Mouse (Mus musculus) brain, embryonic 14.5 days (tissue): ENCODE results near the gene Nwd1. TPM values are rescaled to one million over a fixed set of nuclear protein-coding genes. Genes with fewer than 3 reads are reported as not detected.

ENCODE experiments used
- DNase-seq: peaks from one replicate; pipeline ENCODE4 v3.0.0-alpha.2; 2011; ENCODE audit warnings: low read depth
- CTCF ChIP-seq: fragments of 200-500 bp; IDR thresholded peaks from 2 replicates; pipeline ENCODE4 v1.5.1; 2012; ENCODE audit warnings: inconsistent platforms, mild to moderate bottlenecking, moderate library complexity, borderline replicate concordance; ENCODE audit not compliant: insufficient read depth, insufficient read length; ENCODE audit errors: extremely low read depth
- POLR2A ChIP-seq: fragments of 200-500 bp; IDR thresholded peaks from 2 replicates; pipeline ENCODE4 v1.6.1; 2012; ENCODE audit warnings: mild to moderate bottlenecking, inconsistent platforms, borderline replicate concordance; ENCODE audit not compliant: poor library complexity, insufficient read depth, insufficient read length, severe bottlenecking; ENCODE audit errors: extremely low read depth
- polyA plus RNA-seq: library from polyadenylated mRNA; depleted of rRNA; stranded (reverse); fragments of >200 nt; gene quantifications from 2 replicates; pipeline ENCODE4 v1.2.3, GENCODE M21; 2012; rRNA removed

Gene Nwd1
- polyA plus RNA-seq = 1.7 and 4.4 TPM in 2 replicates

GRCm38 (mm10) chr8:72646060-72646767 is at the start of gene Nwd1:
TSS of gene Nwd1 (plus strand) at chr8:72646711.
- peak; percentile 97 for DNase-seq
- TF ChIP-seq POLR2A (no peak), CTCF (no peak)

- no peak for DNase-seq
- no peak for TF ChIP-seq POLR2A
- no peak for TF ChIP-seq CTCF
Observed at GRCm38 (mm10) chr8:72642885-72643284, 3.6 kb upstream of the Nwd1 start.

DNA sequence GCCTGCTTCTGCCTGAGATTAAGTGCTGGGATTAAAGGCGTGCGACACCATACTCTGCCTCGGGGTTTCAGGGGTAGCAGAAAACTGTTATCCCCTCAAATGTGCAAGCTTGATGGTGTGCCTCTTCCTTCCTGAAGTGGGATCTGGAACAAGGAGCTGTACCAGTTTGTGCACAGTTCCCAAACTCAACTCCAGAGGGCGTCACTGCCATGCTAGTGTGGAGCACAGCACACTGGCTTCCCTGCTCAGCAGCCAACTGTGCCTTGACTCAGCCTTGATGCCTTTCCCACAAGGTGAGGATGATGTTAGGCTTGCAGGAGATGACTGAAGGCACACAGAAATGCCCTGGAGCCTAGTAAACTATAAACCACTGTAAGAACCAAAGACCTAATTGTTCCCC is 1.9 kb upstream of the Nwd1 start:
- TF ChIP-seq POLR2A (no peak), CTCF (peak; percentile 47; the same call in 1 of the 2 replicates)
- DNase-seq = peak; percentile 53

GRCm38 (mm10) chr8:72646768-72647143 is 245 bp downstream of the Nwd1 start:
- no peak for DNase-seq
- TF ChIP-seq POLR2A (no peak), CTCF (no peak)

DNA sequence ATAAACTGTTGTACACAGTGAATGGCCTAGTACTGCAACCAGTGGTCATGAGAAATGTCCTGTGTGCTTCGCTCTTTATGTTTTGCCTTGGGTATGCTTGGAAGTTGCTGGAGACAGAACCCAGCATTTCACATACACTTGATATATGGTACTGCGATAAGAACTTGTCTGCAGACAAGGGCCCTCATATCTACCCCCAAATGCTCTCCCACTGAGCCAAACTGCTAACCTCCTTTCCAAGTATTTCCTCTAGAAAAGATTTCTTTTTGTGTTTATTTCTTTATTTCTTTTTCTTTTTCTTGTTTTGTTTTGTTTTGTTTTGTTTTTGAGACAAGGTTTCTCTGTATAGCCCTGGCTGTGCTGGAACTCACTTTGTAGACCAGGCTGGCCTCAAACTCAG is 4.2 kb downstream of the Nwd1 start:
- DNase-seq = no peak
- TF ChIP-seq CTCF (no peak), POLR2A (no peak)

- no peak for TF ChIP-seq POLR2A
- TF ChIP-seq CTCF = peak; percentile 53; the same call in 1 of the 2 replicates
- peak; percentile 93 for DNase-seq
Observed at GRCm38 (mm10) chr8:72654565-72655521, 8.3 kb downstream of the Nwd1 start.

DNA sequence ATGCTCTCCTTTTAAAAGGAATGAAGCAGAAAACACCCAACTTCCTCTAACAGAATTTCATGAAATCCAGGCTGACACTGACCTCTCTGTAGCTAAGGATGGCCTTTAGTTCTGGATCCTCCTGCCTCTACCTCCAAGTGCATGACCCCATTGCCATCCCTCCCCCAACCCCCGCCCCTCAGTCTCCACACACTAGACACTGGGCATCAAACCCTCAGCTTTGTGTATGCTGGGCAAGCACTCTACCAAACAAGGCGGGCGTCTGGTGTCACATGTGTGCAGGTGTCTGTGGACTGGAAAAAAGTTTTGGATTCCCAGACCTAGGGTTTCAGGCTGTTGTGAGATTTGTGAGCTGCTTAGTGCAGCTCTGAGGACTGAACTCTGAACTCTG is 9.0 kb downstream of the Nwd1 start:
- no peak for DNase-seq
- TF ChIP-seq CTCF (no peak), POLR2A (no peak)

GRCm38 (mm10) chr8:72659967-72660366 is 13.5 kb downstream of the Nwd1 start:
- TF ChIP-seq CTCF (no peak), POLR2A (no peak)
- DNase-seq = peak; percentile 6

GRCm38 (mm10) chr8:72664107-72664652 is 17.7 kb downstream of the Nwd1 start:
- DNase-seq = no peak
- no peak for TF ChIP-seq CTCF
- no peak for TF ChIP-seq POLR2A

DNA sequence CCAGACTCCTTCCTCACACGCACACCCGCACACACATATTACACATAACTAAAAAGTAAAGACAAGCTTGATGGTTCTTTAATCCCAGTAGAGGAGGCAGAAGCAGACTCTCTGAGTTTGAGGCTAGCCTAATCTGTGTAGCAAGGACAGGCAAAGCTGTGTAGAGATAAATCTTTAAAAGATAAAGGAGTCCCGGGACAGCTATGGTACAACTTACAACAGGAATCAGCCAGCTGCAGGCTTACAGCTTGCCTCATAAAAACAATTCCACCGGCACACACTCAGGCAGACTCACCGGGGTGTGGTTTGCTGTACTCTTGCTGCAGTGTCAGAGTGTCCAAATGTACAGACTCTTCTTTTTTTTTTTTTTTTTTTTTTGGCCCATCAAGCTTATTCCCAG is 18.2 kb downstream of the Nwd1 start:
- TF ChIP-seq CTCF (no peak), POLR2A (no peak)
- no peak for DNase-seq

DNA sequence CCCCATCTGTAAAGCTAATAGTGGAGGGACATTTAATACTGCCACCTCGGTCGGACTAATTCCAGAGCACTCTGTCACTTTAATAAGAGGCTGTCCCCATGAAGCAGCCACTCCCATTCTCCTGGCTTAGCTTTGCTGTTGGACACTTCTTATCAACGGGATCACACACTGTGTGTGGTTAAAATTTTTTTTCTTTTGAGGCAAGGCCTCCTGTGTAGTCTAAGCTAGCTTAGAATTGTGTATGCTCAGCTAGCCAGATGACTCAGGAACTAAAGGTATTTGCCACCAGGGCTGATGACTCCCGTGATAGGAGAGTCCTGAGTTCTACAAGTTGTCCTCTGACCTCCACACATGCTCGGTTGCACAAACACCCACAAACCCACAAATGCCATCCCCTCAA is 18.9 kb downstream of the Nwd1 start:
- TF ChIP-seq CTCF = no peak
- TF ChIP-seq POLR2A = no peak
- no peak for DNase-seq

GRCm38 (mm10) chr8:72668925-72669324 is 22.4 kb downstream of the Nwd1 start:
- DNase-seq = no peak
- TF ChIP-seq POLR2A = no peak
